Mouse (Mus musculus) brain, embryonic 14.5 days (tissue): ENCODE results near the gene Hsd17b13.

Experiments
- CTCF ChIP-seq: fragments of 200-500 bp; IDR thresholded peaks from 2 replicates; pipeline ENCODE4 v1.5.1; 2012; ENCODE audit warnings: inconsistent platforms, mild to moderate bottlenecking, moderate library complexity, borderline replicate concordance; ENCODE audit not compliant: insufficient read depth, insufficient read length; ENCODE audit errors: extremely low read depth
- POLR2A ChIP-seq: fragments of 200-500 bp; IDR thresholded peaks from 2 replicates; pipeline ENCODE4 v1.6.1; 2012; ENCODE audit warnings: mild to moderate bottlenecking, inconsistent platforms, borderline replicate concordance; ENCODE audit not compliant: poor library complexity, insufficient read depth, insufficient read length, severe bottlenecking; ENCODE audit errors: extremely low read depth

- TF ChIP-seq CTCF, result no peak
- TF ChIP-seq POLR2A, result no peak
These were observed 67.7 kb downstream of the Hsd17b13 start for GRCm38 (mm10) chr5:103909466-103909865.
